7 mouse cellular contexts compared by ENCODE assay signal in genomic region chr12:84009171-84009965, GRCm38 (mm10). TPM values are rescaled to one million over a fixed set of nuclear protein-coding genes. Genes with fewer than 3 reads are reported as not detected.
DNase-seq lines count a peak whose midpoint lies in the region; ATAC-seq and TF ChIP-seq lines count a peak whose summit lies in the region.
"Not testable (repeated sequence)": the region's sequence is repeated elsewhere in the genome, so short reads cannot be mapped to it uniquely, and the experiment has no call there.

Gene Acot1 (plus strand): TSS chr12:84009490.

- peak within 1 kb of the TSS; percentile 57 for H3K9ac ChIP-seq in forebrain, embryonic 12.5 days
- peak within 1 kb of the TSS; percentile 60 for H3K9ac ChIP-seq in heart, embryonic 15.5 days
- H3K9ac ChIP-seq in liver, adult 2 months (ENCODE audit: low read depth, low read length): peak within 1 kb of the TSS; percentile 69
- H3K9ac ChIP-seq in midbrain, embryonic 16.5 days (ENCODE audit: low read depth, low read length): peak within 1 kb of the TSS; percentile 50

- peaks cover 47% of the 10 kb centered on the region for H3K4me1 ChIP-seq in forebrain, embryonic 12.5 days
- peaks cover 22% of the 10 kb centered on the region for H3K4me1 ChIP-seq in heart, embryonic 15.5 days (replicated peaks)
- H3K4me1 ChIP-seq in liver, adult 2 months (ENCODE audit: control insufficient read depth, insufficient read depth, low read length): peaks cover 21% of the 10 kb centered on the region
- H3K4me1 ChIP-seq in midbrain, embryonic 16.5 days (ENCODE audit: control insufficient read depth, insufficient read depth, low read length): peaks cover 22% of the 10 kb centered on the region

- not testable (repeated sequence) for H3K79me2 ChIP-seq in liver, adult 2 months (ENCODE audit: control insufficient read depth, insufficient read depth, low read length)

- not testable (repeated sequence) for H3K27me3 ChIP-seq in forebrain, embryonic 12.5 days; heart, embryonic 15.5 days; liver, adult 2 months (ENCODE audit: control insufficient read depth, insufficient read depth, low read length); midbrain, embryonic 16.5 days (ENCODE audit: control insufficient read depth, insufficient read depth, low read depth, low read length)

- ATAC-seq in cerebellum, adult (ENCODE audit: insufficient number of reproducible peaks, low FRiP score, low TSS enrichment): peak; percentile 68; the same call in 1 of the 2 replicates
- peak; percentile 94 for ATAC-seq in forebrain, embryonic 12.5 days (ENCODE audit: low FRiP score)
- peak; percentile 93 for ATAC-seq in heart, embryonic 15.5 days (replicated peaks; ENCODE audit: insufficient number of reproducible peaks, insufficient read depth, low FRiP score, low read depth)
- ATAC-seq in midbrain, embryonic 16.5 days: peak; percentile 92

- not testable (repeated sequence) for TF ChIP-seq CTCF in liver, adult 2 months (IDR thresholded peaks at IDR 0.05; ENCODE audit: low read depth, low read length)

- not testable (repeated sequence) for H3K36me3 ChIP-seq in forebrain, embryonic 12.5 days (replicated peaks); heart, embryonic 15.5 days; liver, adult 2 months (ENCODE audit: control insufficient read depth, insufficient read depth, low read length); midbrain, embryonic 16.5 days (ENCODE audit: control insufficient read depth, insufficient read depth, low read length)

- under 1% methylated on average over 61 of the region's 70 CpGs for WGBS in forebrain, embryonic 12.5 days
- WGBS in heart, embryonic 15.5 days: 1% methylated on average over 59 of the region's 70 CpGs
- 2% methylated on average over 58 of the region's 70 CpGs for WGBS in liver, adult 2 months
- under 1% methylated on average over 56 of the region's 70 CpGs for WGBS in midbrain, embryonic 16.5 days

- H3K27ac ChIP-seq in forebrain, embryonic 12.5 days: peak within 1 kb of the TSS; percentile 65
- peak within 1 kb of the TSS; percentile 59 for H3K27ac ChIP-seq in heart, embryonic 15.5 days
- peak within 1 kb of the TSS; percentile 50 for H3K27ac ChIP-seq in liver, adult 2 months (replicated peaks; ENCODE audit: insufficient read depth, low read depth, low read length)
- H3K27ac ChIP-seq in midbrain, embryonic 16.5 days (ENCODE audit: low read length): peak within 1 kb of the TSS; percentile 56

- peak within 1 kb of the TSS; percentile 48 for H3K4me3 ChIP-seq in forebrain, embryonic 12.5 days (replicated peaks)
- peak within 1 kb of the TSS; percentile 58 for H3K4me3 ChIP-seq in heart, embryonic 15.5 days
- peak within 1 kb of the TSS; percentile 62 for H3K4me3 ChIP-seq in liver, adult 2 months (ENCODE audit: insufficient read depth, low read depth, low read length)
- peak within 1 kb of the TSS; percentile 45 for H3K4me3 ChIP-seq in midbrain, embryonic 16.5 days (ENCODE audit: low read depth, low read length)

- not testable (repeated sequence) for H3K9me3 ChIP-seq in forebrain, embryonic 12.5 days; heart, embryonic 15.5 days (replicated peaks); midbrain, embryonic 16.5 days (replicated peaks; ENCODE audit: control insufficient read depth, low read length, poor library complexity, severe bottlenecking)

- H3K4me2 ChIP-seq in forebrain, embryonic 12.5 days: peak within 1 kb of the TSS; percentile 57
- H3K4me2 ChIP-seq in heart, embryonic 15.5 days: peak within 1 kb of the TSS; percentile 75
- H3K4me2 ChIP-seq in midbrain, embryonic 16.5 days (ENCODE audit: low read length): peak within 1 kb of the TSS; percentile 55

- peak; percentile 87 for DNase-seq in kidney, postnatal 10 days
- peak; percentile 89 for DNase-seq in liver, adult 2 months (ENCODE audit: extremely low read depth, low read depth, low spot score)
- DNase-seq in spleen, postnatal 4 days (ENCODE audit: low spot score in 2 of 2): peak; percentile 32 to 70

- TF ChIP-seq POLR2A in liver, adult 2 months (IDR thresholded peaks at IDR 0.05; ENCODE audit: extremely low read depth, insufficient read depth, low read length): 0 out of 2 replicates have a peak, but pooled peaks have one; percentile 14

RNA-seq across cellular contexts. Expression of gene Acot1, which starts in this region (rescaled TPM):
- polyA plus RNA-seq in forebrain, embryonic 12.5 days (2016; fragmentation: Nextera tagmentation; extraction: Ambion mirVana): 41.0 and 45.4 TPM in 2 replicates
- polyA plus RNA-seq in heart, embryonic 15.5 days (2015; fragmentation: Nextera tagmentation; extraction: Ambion mirVana): 27.7 and 29.8 TPM in 2 replicates
- total RNA-seq in liver, adult 2 months (2014; rRNA removed): 26.1 and 30.8 TPM in 2 replicates
- polyA plus RNA-seq in liver, adult 2 months (2012; rRNA removed): 24.5 and 40.9 TPM in 2 replicates
- polyA plus RNA-seq in midbrain, embryonic 16.5 days (2015; fragmentation: Nextera tagmentation; extraction: Ambion mirVana): 74.1 and 89.4 TPM in 2 replicates

Comparison
In these comparisons a context has a peak if more than half of its experiments do, and no peak if none do; other contexts are left out.
1. Peak in every context shown above with its lines: DNase-seq, ATAC-seq, H3K4me3 ChIP-seq and H3K27ac ChIP-seq.